19 mouse cellular contexts compared by ENCODE assay signal in the genomic region with DNA sequence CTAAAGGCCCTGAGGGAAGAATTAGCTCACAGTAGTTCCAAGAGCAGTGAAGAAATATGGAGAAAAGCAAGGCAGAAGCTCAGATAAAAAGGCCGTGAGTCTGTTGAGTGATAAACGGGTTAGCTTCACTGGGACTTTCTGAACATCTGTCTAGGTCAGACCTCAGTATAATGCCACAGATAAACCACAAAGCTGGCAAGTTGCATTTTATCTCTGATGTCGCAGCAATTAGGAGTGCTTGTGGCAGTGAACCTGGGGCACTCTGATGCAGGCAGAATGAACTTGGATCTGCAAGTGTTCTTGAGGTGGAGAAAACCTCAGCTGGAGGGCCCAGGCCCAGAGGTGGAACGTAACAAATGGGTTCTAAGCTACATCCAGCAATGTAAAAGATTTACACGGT. TPM values are rescaled to one million over a fixed set of nuclear protein-coding genes. Genes with fewer than 3 reads are reported as not detected.
DNase-seq lines count a peak whose midpoint lies in the region; ATAC-seq and TF ChIP-seq lines count a peak whose summit lies in the region.
"Had no signal": no experiment of that assay in that cellular context is flagged by ENCODE, and none has a peak within 500 bp of the region (broad histone marks: within the 10 kb centered on the region; RNA-seq: fewer than 3 reads in every experiment).

No protein-coding gene starts in this region.

- no peaks in the 10 kb centered on the region for H3K9me3 ChIP-seq in liver, embryonic 16.5 days (replicated peaks; ENCODE audit: control insufficient read depth, low read length)
- no peaks in the 10 kb centered on the region for H3K9me3 ChIP-seq in forebrain, postnatal 0 days (ENCODE audit: low read length)
- H3K9me3 ChIP-seq in hindbrain, embryonic 11.5 days (ENCODE audit: control insufficient read depth, low read length) = no peaks in the 10 kb centered on the region
- H3K9me3 ChIP-seq: heart, embryonic 10.5 days; hindbrain, embryonic 15.5 days had no signal

- no peak overlapping the region for H3K4me3 ChIP-seq in liver, embryonic 16.5 days (ENCODE audit: low read depth, low read length)
- no peak overlapping the region for H3K4me3 ChIP-seq in forebrain, postnatal 0 days (ENCODE audit: low read depth, low read length)
- no peak overlapping the region for H3K4me3 ChIP-seq in hindbrain, embryonic 11.5 days (ENCODE audit: low read depth, low read length)
- H3K4me3 ChIP-seq: heart, embryonic 10.5 days; hindbrain, embryonic 15.5 days had no signal

- WGBS in liver, embryonic 16.5 days (ENCODE audit: insufficient replicate concordance) = 27% methylated on average over 5 of the region's 5 CpGs
- WGBS in forebrain, postnatal 0 days = 81% methylated on average over 5 of the region's 5 CpGs
- 87% methylated on average over 5 of the region's 5 CpGs for WGBS in hindbrain, embryonic 11.5 days

- peaks cover 13% of the 10 kb centered on the region for H3K4me1 ChIP-seq in liver, embryonic 16.5 days (ENCODE audit: control insufficient read depth, low read depth, low read length)
- H3K4me1 ChIP-seq in forebrain, postnatal 0 days (ENCODE audit: insufficient read depth) = no peaks in the 10 kb centered on the region
- H3K4me1 ChIP-seq in hindbrain, embryonic 11.5 days (replicated peaks; ENCODE audit: control insufficient read depth, insufficient read depth, low read length) = no peaks in the 10 kb centered on the region
- H3K4me1 ChIP-seq: heart, embryonic 10.5 days; hindbrain, embryonic 15.5 days had no signal

- H3K36me3 ChIP-seq in liver, embryonic 16.5 days (ENCODE audit: control insufficient read depth, insufficient read depth) = no peaks in the 10 kb centered on the region
- no peaks in the 10 kb centered on the region for H3K36me3 ChIP-seq in forebrain, postnatal 0 days (ENCODE audit: insufficient read depth)
- H3K36me3 ChIP-seq in hindbrain, embryonic 11.5 days (ENCODE audit: control insufficient read depth, insufficient read depth, low read length) = no peaks in the 10 kb centered on the region
- H3K36me3 ChIP-seq: heart, embryonic 10.5 days; hindbrain, embryonic 15.5 days had no signal

- H3K4me2 ChIP-seq in liver, embryonic 16.5 days (ENCODE audit: low read depth, low read length) = 0 out of 2 replicates have a peak overlapping the region, but pooled peaks have one; percentile 17
- no peak overlapping the region for H3K4me2 ChIP-seq in forebrain, postnatal 0 days (ENCODE audit: low read depth)
- no peak overlapping the region for H3K4me2 ChIP-seq in hindbrain, embryonic 11.5 days (replicated peaks; ENCODE audit: low read depth, low read length)
- H3K4me2 ChIP-seq: hindbrain, embryonic 15.5 days had no signal

- H3K9ac ChIP-seq in liver, embryonic 16.5 days (ENCODE audit: low read depth, low read length) = no peak overlapping the region
- no peak overlapping the region for H3K9ac ChIP-seq in forebrain, postnatal 0 days
- no peak overlapping the region for H3K9ac ChIP-seq in hindbrain, embryonic 11.5 days (ENCODE audit: low read depth, low read length)
- H3K9ac ChIP-seq: hindbrain, embryonic 15.5 days had no signal

- TF ChIP-seq CTCF in forebrain, postnatal 0 days (IDR thresholded peaks at IDR 0.05; ENCODE audit: low read depth) = no peak

- DNase-seq in T-cell, adult 2 months (ENCODE audit: low spot score) = peak; percentile 17
- DNase-seq in thymus, postnatal 10 days (ENCODE audit: low spot score in 2 of 2) = peak; percentile 18 to 23
- no peak for DNase-seq in left cerebral cortex, adult 11 months (ENCODE audit: low spot score)
- DNase-seq in forebrain, postnatal 0 days = no peak
- DNase-seq in hindbrain, embryonic 11.5 days (ENCODE audit: low spot score) = no peak
- DNase-seq: cerebellum, postnatal 10 days; midbrain, embryonic 14.5 days; right cerebral cortex, postnatal 14 days; spleen, adult 18-20 months had no signal

- H3K27me3 ChIP-seq in liver, embryonic 16.5 days (ENCODE audit: control insufficient read depth, insufficient read depth, low read depth, low read length) = no peaks in the 10 kb centered on the region; the same call in 1 of the 2 replicates
- no peaks in the 10 kb centered on the region for H3K27me3 ChIP-seq in forebrain, postnatal 0 days (ENCODE audit: insufficient read depth, low read length)
- no peaks in the 10 kb centered on the region for H3K27me3 ChIP-seq in hindbrain, embryonic 11.5 days (ENCODE audit: control insufficient read depth, insufficient read depth, low read length)
- H3K27me3 ChIP-seq: CH12.LX; hindbrain, embryonic 15.5 days had no signal

- no peak overlapping the region for H3K27ac ChIP-seq in liver, embryonic 16.5 days (ENCODE audit: low read length)
- no peak overlapping the region for H3K27ac ChIP-seq in forebrain, postnatal 0 days (ENCODE audit: low read depth, low read length)
- no peak overlapping the region for H3K27ac ChIP-seq in hindbrain, embryonic 11.5 days (ENCODE audit: low read depth, low read length)
- H3K27ac ChIP-seq: heart, embryonic 10.5 days; hindbrain, embryonic 15.5 days had no signal

- ATAC-seq in common myeloid progenitor, adult 5-6 weeks (replicated peaks; ENCODE audit: low read depth, poor library complexity, severe bottlenecking) = peak; percentile 80
- ATAC-seq in liver, embryonic 16.5 days (ENCODE audit: low read depth) = peak; percentile 89
- no peak for ATAC-seq in cerebellum, adult (ENCODE audit: insufficient number of reproducible peaks, low FRiP score, low TSS enrichment)
- ATAC-seq in forebrain, postnatal 0 days = no peak
- no peak for ATAC-seq in hindbrain, embryonic 11.5 days (ENCODE audit: low FRiP score)
- ATAC-seq: forebrain, embryonic 16.5 days; intestine, embryonic 16.5 days; lung, postnatal 0 days had no signal

RNA-seq across cellular contexts. Expression of a gene that starts 36.6 kb away (rescaled TPM):
- total RNA-seq in common myeloid progenitor, adult 5-6 weeks (2017) = 1.5 and 1.8 TPM in 2 replicates
- 0.55 and 0.68 TPM in 2 replicates for polyA plus RNA-seq in liver, embryonic 16.5 days (2015; fragmentation: Nextera tagmentation; extraction: Ambion mirVana)
- 55.4 and 66.6 TPM in 2 replicates for total RNA-seq in forebrain, postnatal 0 days (2014; rRNA removed)
- polyA plus RNA-seq in forebrain, postnatal 0 days (2015; fragmentation: Nextera tagmentation; extraction: Ambion mirVana) = 17.8 and 22.9 TPM in 2 replicates
- 6.2 and 8.9 TPM in 2 replicates for polyA plus RNA-seq in hindbrain, embryonic 11.5 days (2014; fragmentation: Nextera tagmentation; extraction: Ambion mirVana)
- total RNA-seq: MEL had no signal

Comparison
In these comparisons a context has a peak if more than half of its experiments do, and no peak if none do; other contexts are left out.
1. DNase-seq: peak in T-cell, adult 2 months (single experiment) and thymus, postnatal 10 days (2 of 2); none in left cerebral cortex, adult 11 months (single experiment), forebrain, postnatal 0 days (single experiment) and hindbrain, embryonic 11.5 days (single experiment).
2. ATAC-seq: peak in common myeloid progenitor, adult 5-6 weeks (single experiment) and liver, embryonic 16.5 days (single experiment); none in cerebellum, adult (single experiment), forebrain, postnatal 0 days (single experiment) and hindbrain, embryonic 11.5 days (single experiment).